Mouse (Mus musculus): ENCODE results near the gene Trim13. TPM values are rescaled to one million over a fixed set of nuclear protein-coding genes. Genes with fewer than 3 reads are reported as not detected.
"Not testable (repeated sequence)": the region's sequence is repeated elsewhere in the genome, so short reads cannot be mapped to it uniquely, and the experiment has no call there.

The Trim13 gene
- polyA plus RNA-seq (2012; rRNA removed): 13.1 and 14.3 TPM in 2 replicates

- peak within 1 kb of the TSS; percentile 61 for H3K4me3 ChIP-seq (ENCODE audit: insufficient read depth, low read length)
- TF ChIP-seq POLR2A (IDR thresholded peaks at IDR 0.05; ENCODE audit: extremely low read depth, insufficient read depth, low read length) (no peak), CTCF (IDR thresholded peaks at IDR 0.05; ENCODE audit: extremely low read depth, insufficient read depth, low read length) (no peak)
- H3K27ac ChIP-seq (ENCODE audit: insufficient read depth, low read length): no peak within 1 kb of the TSS
- H3K4me1 ChIP-seq (ENCODE audit: control insufficient read depth, insufficient read depth, low read length): peaks cover 3% of the 10 kb centered on the region; the same call in 1 of the 2 replicates
Measured at GRCm38 (mm10) chr14:61597968-61598367, at the start of gene Trim13. Trim13 (plus strand) TSS chr14:61598247.

- H3K27ac ChIP-seq (ENCODE audit: insufficient read depth, low read length): no peak overlapping the region
- no peak overlapping the region for H3K4me3 ChIP-seq (ENCODE audit: insufficient read depth, low read length)
- no peak for TF ChIP-seq CTCF (IDR thresholded peaks at IDR 0.05; ENCODE audit: extremely low read depth, insufficient read depth, low read length)
- TF ChIP-seq POLR2A (IDR thresholded peaks at IDR 0.05; ENCODE audit: extremely low read depth, insufficient read depth, low read length): no peak
- H3K4me1 ChIP-seq (ENCODE audit: control insufficient read depth, insufficient read depth, low read length): no peaks in the 10 kb centered on the region
Measured at GRCm38 (mm10) chr14:61548614-61549013, 49.4 kb upstream of the Trim13 start.

- H3K4me3 ChIP-seq (ENCODE audit: insufficient read depth, low read length): peak overlapping the region; percentile 92
- TF ChIP-seq CTCF (IDR thresholded peaks at IDR 0.05; ENCODE audit: extremely low read depth, insufficient read depth, low read length) (no peak), POLR2A (IDR thresholded peaks at IDR 0.05; ENCODE audit: extremely low read depth, insufficient read depth, low read length) (no peak)
- H3K4me1 ChIP-seq (ENCODE audit: control insufficient read depth, insufficient read depth, low read length): no peaks in the 10 kb centered on the region
Measured at GRCm38 (mm10) chr14:61555931-61556288, 42.1 kb upstream of the Trim13 start.

GRCm38 (mm10) chr14:61556289-61557147 lies 41.5 kb upstream of the Trim13 start, which contains the start of gene Spryd7:
Spryd7 (minus strand) TSS chr14:61556886.
- no peaks in the 10 kb centered on the region for H3K4me1 ChIP-seq (ENCODE audit: control insufficient read depth, insufficient read depth, low read length)
- peak within 1 kb of the TSS; percentile 92 for H3K4me3 ChIP-seq (ENCODE audit: insufficient read depth, low read length)
- TF ChIP-seq POLR2A (IDR thresholded peaks at IDR 0.05; ENCODE audit: extremely low read depth, insufficient read depth, low read length): peak; percentile 93
- TF ChIP-seq CTCF (IDR thresholded peaks at IDR 0.05; ENCODE audit: extremely low read depth, insufficient read depth, low read length): no peak
- H3K27ac ChIP-seq (ENCODE audit: insufficient read depth, low read length): peak within 1 kb of the TSS; percentile 91

More at GRCm38 (mm10) chr14:61555931-61556288, 42.1 kb upstream of the Trim13 start:
- peak overlapping the region; percentile 91; the same call in 1 of the 2 replicates for H3K27ac ChIP-seq (ENCODE audit: insufficient read depth, low read length)

- no peak overlapping the region for H3K4me3 ChIP-seq (ENCODE audit: insufficient read depth, low read length)
- H3K4me1 ChIP-seq (ENCODE audit: control insufficient read depth, insufficient read depth, low read length): no peaks in the 10 kb centered on the region
- TF ChIP-seq POLR2A (IDR thresholded peaks at IDR 0.05; ENCODE audit: extremely low read depth, insufficient read depth, low read length): no peak
- no peak for TF ChIP-seq CTCF (IDR thresholded peaks at IDR 0.05; ENCODE audit: extremely low read depth, insufficient read depth, low read length)
- H3K27ac ChIP-seq (ENCODE audit: insufficient read depth, low read length): no peak overlapping the region
Measured at GRCm38 (mm10) chr14:61558901-61559300, 39.1 kb upstream of the Trim13 start.

- no peak overlapping the region for H3K4me3 ChIP-seq (ENCODE audit: insufficient read depth, low read length)
- no peak overlapping the region for H3K27ac ChIP-seq (ENCODE audit: insufficient read depth, low read length)
- H3K4me1 ChIP-seq (ENCODE audit: control insufficient read depth, insufficient read depth, low read length): no peaks in the 10 kb centered on the region
- TF ChIP-seq POLR2A (IDR thresholded peaks at IDR 0.05; ENCODE audit: extremely low read depth, insufficient read depth, low read length): no peak
- TF ChIP-seq CTCF (IDR thresholded peaks at IDR 0.05; ENCODE audit: extremely low read depth, insufficient read depth, low read length): no peak
Measured at GRCm38 (mm10) chr14:61559856-61560255, 38.2 kb upstream of the Trim13 start.

- H3K27ac ChIP-seq (ENCODE audit: insufficient read depth, low read length); H3K4me1 ChIP-seq (ENCODE audit: control insufficient read depth, insufficient read depth, low read length); H3K4me3 ChIP-seq (ENCODE audit: insufficient read depth, low read length): not testable (repeated sequence)
Measured at GRCm38 (mm10) chr14:61566211-61566610, 31.8 kb upstream of the Trim13 start.

- Histone ChIP-seq H3K4me1 (ENCODE audit: control insufficient read depth, insufficient read depth, low read length) (no peaks in the 10 kb centered on the region), H3K4me3 (ENCODE audit: insufficient read depth, low read length) (no peak overlapping the region), H3K27ac (ENCODE audit: insufficient read depth, low read length) (no peak overlapping the region)
- TF ChIP-seq CTCF (IDR thresholded peaks at IDR 0.05; ENCODE audit: extremely low read depth, insufficient read depth, low read length): no peak
- no peak for TF ChIP-seq POLR2A (IDR thresholded peaks at IDR 0.05; ENCODE audit: extremely low read depth, insufficient read depth, low read length)
Measured at GRCm38 (mm10) chr14:61569344-61569743, 28.7 kb upstream of the Trim13 start.

GRCm38 (mm10) chr14:61571366-61571765 lies 26.7 kb upstream of the Trim13 start:
- no peak overlapping the region for H3K4me3 ChIP-seq (ENCODE audit: insufficient read depth, low read length)
- no peak overlapping the region for H3K27ac ChIP-seq (ENCODE audit: insufficient read depth, low read length)
- TF ChIP-seq POLR2A (IDR thresholded peaks at IDR 0.05; ENCODE audit: extremely low read depth, insufficient read depth, low read length) (no peak), CTCF (IDR thresholded peaks at IDR 0.05; ENCODE audit: extremely low read depth, insufficient read depth, low read length) (peak; percentile 88)
- H3K4me1 ChIP-seq (ENCODE audit: control insufficient read depth, insufficient read depth, low read length): no peaks in the 10 kb centered on the region

GRCm38 (mm10) chr14:61572131-61572530 lies 25.9 kb upstream of the Trim13 start:
- Histone ChIP-seq H3K4me3 (ENCODE audit: insufficient read depth, low read length) (no peak overlapping the region), H3K4me1 (ENCODE audit: control insufficient read depth, insufficient read depth, low read length) (no peaks in the 10 kb centered on the region)
- TF ChIP-seq CTCF (IDR thresholded peaks at IDR 0.05; ENCODE audit: extremely low read depth, insufficient read depth, low read length): no peak

More at GRCm38 (mm10) chr14:61572131-61572530, 25.9 kb upstream of the Trim13 start:
- no peak overlapping the region for H3K27ac ChIP-seq (ENCODE audit: insufficient read depth, low read length)

All from cortical plate, adult 2 months (tissue).